Mouse (Mus musculus) CH12.LX (cell line): ENCODE data around the gene Sf3b3. TPM values are rescaled to one million over a fixed set of nuclear protein-coding genes. Genes with fewer than 3 reads are reported as not detected.
"Not testable (repeated sequence)": the region's sequence is repeated elsewhere in the genome, so short reads cannot be mapped to it uniquely, and the experiment has no call there.

Experiments used
- DNase-seq: peaks from one replicate; pipeline ENCODE4 v3.0.0-alpha.2; 2013; ENCODE audit errors: extremely low read depth
- H3K27ac ChIP-seq: 2 replicates; pipeline ENCODE4 v1.5.1; 2012; ENCODE audit warnings: low read depth, mild to moderate bottlenecking, control low read depth, moderate library complexity; ENCODE audit not compliant: insufficient read depth
- H3K27me3 ChIP-seq: replicated peaks from 2 replicates; pipeline ENCODE3; 2012; ENCODE audit warnings: inconsistent platforms
- H3K36me3 ChIP-seq, 2 experiments: replicated peaks in 1 of 2; 2 replicates each; pipeline versions ENCODE3 to v1.6.1; 2012; ENCODE audit warnings: inconsistent platforms in 1 of 2, low read length in 1 of 2, mild to moderate bottlenecking in 1 of 2, mixed read lengths in 1 of 2, moderate library complexity in 1 of 2; ENCODE audit not compliant: control insufficient read depth in 1 of 2, insufficient read depth in 1 of 2
- H3K4me1 ChIP-seq, 2 experiments: 2 replicates each; pipeline ENCODE4 v1.6.1; 2012; ENCODE audit warnings: inconsistent platforms in 1 of 2, moderate library complexity in 1 of 2; ENCODE audit not compliant: insufficient read depth in 2 of 2, control insufficient read depth in 1 of 2
- H3K4me2 ChIP-seq: 2 replicates; pipeline ENCODE4 v1.6.1; 2012; ENCODE audit warnings: low read depth, mild to moderate bottlenecking, control low read depth; ENCODE audit not compliant: poor library complexity, insufficient read depth, severe bottlenecking
- H3K4me3 ChIP-seq, 3 experiments: fragments of 150-350 bp in 1 of 3; sonication (generic) in 1 of 3; replicated peaks in 1 of 3; 2 replicates each; pipeline versions ENCODE3 to v1.5.1; 2011 to 2012; ENCODE audit warnings: low read depth in 2 of 3, low read length in 2 of 3, mild to moderate bottlenecking in 2 of 3, moderate library complexity in 2 of 3, control low read depth in 1 of 3, improper control_type of control experiment in 1 of 3, inconsistent platforms in 1 of 3, mixed read lengths in 1 of 3; ENCODE audit not compliant: poor library complexity in 1 of 3
- H3K79me2 ChIP-seq: replicated peaks from 2 replicates; pipeline ENCODE4 v1.6.1; 2012; ENCODE audit warnings: mild to moderate bottlenecking, moderate library complexity; ENCODE audit not compliant: control insufficient read depth, poor library complexity, insufficient read depth, severe bottlenecking; ENCODE audit errors: extremely low read depth
- H3K9ac ChIP-seq: 2 replicates; pipeline ENCODE4 v1.6.1; 2012; ENCODE audit warnings: low read depth, mild to moderate bottlenecking, control low read depth, moderate library complexity; ENCODE audit not compliant: insufficient read depth
- H3K9me3 ChIP-seq: replicated peaks from 2 replicates; pipeline ENCODE3; 2012; ENCODE audit warnings: low read length, inconsistent platforms, mixed read lengths
- CHD1 ChIP-seq: IDR thresholded peaks from 2 replicates; pipeline ENCODE4 v1.6.1; 2012; ENCODE audit warnings: low read depth, low read length, improper control_type of control experiment, inconsistent platforms
- CTCF ChIP-seq, 2 experiments: IDR thresholded peaks in 1 of 2; conservative IDR thresholded peaks in 1 of 2; 2 replicates each; pipeline ENCODE4 v1.5.1; 2011 to 2012; ENCODE audit warnings: low read depth in 2 of 2, low read length in 2 of 2, improper control_type of control experiment in 1 of 2, inconsistent platforms in 1 of 2, mild to moderate bottlenecking in 1 of 2, moderate library complexity in 1 of 2
- ELF1 ChIP-seq: IDR thresholded peaks from 2 replicates; pipeline ENCODE4 v1.6.1; 2014; ENCODE audit warnings: low read depth, mild to moderate bottlenecking, inconsistent platforms, low read length, improper control_type of control experiment
- ETS1 ChIP-seq: conservative IDR thresholded peaks from 2 replicates; pipeline ENCODE4 v1.6.1; 2012; ENCODE audit warnings: low read depth, mild to moderate bottlenecking, inconsistent platforms, low read length, improper control_type of control experiment, moderate library complexity
- HCFC1 ChIP-seq: IDR thresholded peaks from 2 replicates; pipeline ENCODE4 v1.6.1; 2012; ENCODE audit warnings: low read depth, mild to moderate bottlenecking, inconsistent platforms, low read length, improper control_type of control experiment
- IRF4 ChIP-seq: IDR thresholded peaks from 2 replicates; pipeline ENCODE4 v1.6.1; 2014; ENCODE audit warnings: low read depth, mild to moderate bottlenecking, inconsistent platforms, low read length, improper control_type of control experiment
- MAFK ChIP-seq: IDR thresholded peaks from 2 replicates; pipeline ENCODE4 v1.6.1; 2011; ENCODE audit warnings: low read length, improper control_type of control experiment; ENCODE audit not compliant: insufficient replicate concordance
- MAX ChIP-seq: IDR thresholded peaks from 2 replicates; pipeline ENCODE4 v1.6.1; 2011; ENCODE audit warnings: low read length, improper control_type of control experiment
- MEF2A ChIP-seq: IDR thresholded peaks from 2 replicates; pipeline ENCODE4 v1.6.1; 2014; ENCODE audit warnings: low read depth, mild to moderate bottlenecking, inconsistent platforms, low read length, improper control_type of control experiment, borderline replicate concordance
- MXI1 ChIP-seq: IDR thresholded peaks from 2 replicates; pipeline ENCODE4 v1.6.1; 2011; ENCODE audit warnings: mild to moderate bottlenecking, low read depth, low read length, improper control_type of control experiment
- NRF1 ChIP-seq: IDR thresholded peaks from 2 replicates; pipeline ENCODE4 v1.6.1; 2014; ENCODE audit warnings: low read depth, mild to moderate bottlenecking, inconsistent platforms, low read length, improper control_type of control experiment, moderate library complexity
- POLR2A ChIP-seq: IDR thresholded peaks from 2 replicates; pipeline ENCODE4 v1.6.1; 2011; ENCODE audit warnings: low read depth, mild to moderate bottlenecking, improper control_type of control experiment, low read length
- POLR2AphosphoS2 ChIP-seq: IDR thresholded peaks from 2 replicates; pipeline ENCODE4 v1.6.1; 2011; ENCODE audit warnings: low read depth, low read length, improper control_type of control experiment
- RCOR1 ChIP-seq: conservative IDR thresholded peaks from 2 replicates; pipeline ENCODE4 v1.6.1; 2012; ENCODE audit warnings: low read depth, mild to moderate bottlenecking, inconsistent platforms, low read length, improper control_type of control experiment
- SIN3A ChIP-seq: IDR thresholded peaks from 2 replicates; pipeline ENCODE4 v1.6.1; 2012; ENCODE audit warnings: low read length, improper control_type of control experiment, inconsistent platforms
- USF2 ChIP-seq: conservative IDR thresholded peaks from 2 replicates; pipeline ENCODE4 v1.6.1; 2011; ENCODE audit warnings: low read depth, low read length, improper control_type of control experiment
- ZC3H11A ChIP-seq: IDR thresholded peaks from 2 replicates; pipeline ENCODE4 v1.6.1; 2012; ENCODE audit warnings: low read depth, mild to moderate bottlenecking, inconsistent platforms, low read length, improper control_type of control experiment
- ZKSCAN1 ChIP-seq: IDR thresholded peaks from 2 replicates; pipeline ENCODE4 v1.6.1; 2012; ENCODE audit warnings: low read depth, inconsistent platforms, low read length, improper control_type of control experiment, borderline replicate concordance
- ZMIZ1 ChIP-seq: IDR thresholded peaks from 2 replicates; pipeline ENCODE4 v1.6.1; 2012; ENCODE audit warnings: low read depth, mild to moderate bottlenecking, inconsistent platforms, low read length, improper control_type of control experiment
- ZNF384 ChIP-seq: IDR thresholded peaks from 2 replicates; pipeline ENCODE4 v1.6.1; 2012; ENCODE audit warnings: low read depth, low read length, improper control_type of control experiment, inconsistent platforms
- dilution Hi-C: fragments of 300-500 bp; cut with MboI; formaldehyde crosslinking; loops from 2 replicates; pipeline ENCODE4 v1.14.3; 2020; ENCODE audit warnings: low sequenced_read_pairs; ENCODE audit not compliant: extremely low pct_unique_long_range_greater_than_20kb, extremely low pct_ligation_motif_present
- in situ Hi-C: fragments of 300-500 bp; cut with MboI; formaldehyde crosslinking; loops from 3 replicates; pipeline ENCODE4 v1.14.3; 2019; ENCODE audit warnings: low sequenced_read_pairs, low pct_ligation_motif_present, low pct_unique_long_range_greater_than_20kb, mixed read lengths
- polyA plus RNA-seq: library from polyadenylated mRNA; unstranded; fragments of >175 nt; gene quantifications from 2 replicates; pipeline ENCODE4 v1.2.1, GENCODE M21; 2012; ENCODE audit warnings: low read depth; ENCODE audit not compliant: insufficient read length
- total RNA-seq, 2 experiments: library from RNA; depleted of rRNA; stranded (reverse); fragments of 300-350 nt in 1 of 2; fragments of >200 nt in 1 of 2; gene quantifications; 2 replicates each; pipeline ENCODE4 v1.2.3; 2012 to 2014

Sf3b3 gene
- total and polyA plus RNA-seq, 3 experiments: 136 to 213 (median 137) TPM

DNA sequence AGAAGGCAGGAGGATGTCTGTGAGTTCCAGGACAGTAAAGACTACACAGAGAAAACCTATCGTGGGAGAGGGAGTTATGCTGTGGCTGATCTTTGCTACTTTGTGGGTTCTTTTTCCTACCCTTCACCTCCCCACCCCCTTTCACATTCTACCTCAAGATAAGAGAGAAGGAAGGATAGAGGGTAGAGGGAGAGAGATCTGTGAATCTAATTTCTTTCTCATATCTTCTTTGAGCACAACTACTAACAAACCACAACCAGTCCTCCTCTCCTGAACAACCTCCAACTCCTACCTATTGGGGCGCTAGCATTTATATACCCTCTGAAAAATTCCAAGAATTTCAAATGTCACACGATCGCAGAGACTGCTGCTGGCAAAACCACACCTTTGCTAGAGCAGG, 31.3 kb upstream of the Sf3b3 start:
- H3K79me2 ChIP-seq: no peaks in the 10 kb centered on the region; the same call in 1 of the 2 replicates
- no peak overlapping the region for H3K27ac ChIP-seq
- dilution Hi-C loops: no loop called here
- TF ChIP-seq CTCF (conservative IDR thresholded peaks at IDR 0.05 in 1 of 2, IDR thresholded peaks at IDR 0.05 in 1 of 2; ENCODE audit: low read depth in 2 of 2, low read length in 2 of 2): no peak
- TF ChIP-seq CHD1: no peak
- no peak for TF ChIP-seq HCFC1
- TF ChIP-seq MAX: no peak
- no peak for TF ChIP-seq ELF1
- no peaks in the 10 kb centered on the region for H3K27me3 ChIP-seq
- no peaks in the 10 kb centered on the region for H3K4me1 ChIP-seq
- H3K4me2 ChIP-seq: no peak overlapping the region
- H3K4me3 ChIP-seq: no peak overlapping the region
- no peak overlapping the region for H3K9ac ChIP-seq
- in situ Hi-C loops: no loop called here
- H3K9me3 ChIP-seq: no peaks in the 10 kb centered on the region
- no peak for DNase-seq
- H3K36me3 ChIP-seq: peaks cover 72 to 95% of the 10 kb centered on the region in 2 experiments

DNA sequence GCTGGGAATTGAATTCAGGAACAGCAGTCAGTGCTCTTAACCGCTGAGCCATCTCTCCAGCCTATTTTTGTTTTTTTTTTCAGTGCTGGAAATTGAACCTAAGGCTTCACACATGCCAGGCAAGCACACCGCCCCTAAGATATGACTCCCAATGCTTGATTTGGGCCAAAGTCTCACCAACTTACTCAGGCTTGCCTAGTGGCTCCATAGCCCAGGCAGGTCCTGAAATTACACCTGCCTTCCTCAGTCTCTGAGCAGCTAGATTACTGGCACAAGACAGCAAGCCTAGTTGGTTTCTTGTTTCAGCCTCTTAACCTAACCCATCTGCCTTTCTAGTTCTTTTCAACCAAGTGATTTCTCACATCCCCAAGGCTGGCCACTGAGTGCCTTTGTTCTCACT, 23.9 kb upstream of the Sf3b3 start:
- dilution Hi-C loops: no loop called here
- H3K9me3 ChIP-seq: no peaks in the 10 kb centered on the region

DNA sequence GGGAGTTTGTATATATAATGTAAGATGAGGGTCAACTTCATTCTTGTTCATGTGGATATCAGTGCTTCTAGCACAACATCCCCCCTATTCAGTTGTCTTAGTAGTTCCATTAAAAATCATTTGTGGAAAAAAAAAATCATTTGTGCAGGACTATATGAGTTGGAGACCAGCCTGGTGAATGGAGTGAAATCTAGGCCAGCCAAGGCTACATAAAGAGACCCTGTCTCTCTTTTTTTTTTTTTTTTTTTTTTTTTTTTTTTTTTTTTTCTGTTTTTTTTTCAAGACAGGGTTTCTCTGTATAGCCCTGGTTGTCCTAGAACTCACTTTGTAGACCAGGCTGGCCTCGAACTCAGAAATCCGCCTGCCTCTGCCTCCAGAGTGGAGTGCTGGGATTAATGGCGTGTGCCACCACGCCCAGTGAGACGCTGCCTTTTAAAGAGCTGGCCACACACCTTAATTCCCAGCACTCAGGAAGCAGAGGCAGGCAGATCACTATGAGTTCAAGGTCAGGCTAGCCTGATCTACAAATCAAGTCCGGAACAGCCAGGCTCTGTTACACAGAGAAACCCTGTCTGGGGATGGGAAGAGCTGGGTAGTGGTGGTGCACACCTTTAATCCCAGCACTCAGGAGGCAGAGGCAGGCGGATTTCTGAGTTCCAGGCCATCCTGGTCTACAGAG, 14.9 kb upstream of the Sf3b3 start:
- dilution Hi-C loops, H3K4me2 ChIP-seq, H3K4me3 ChIP-seq, H3K79me2 ChIP-seq, in situ Hi-C loops, H3K9me3 ChIP-seq, H3K27me3 ChIP-seq, DNase-seq, H3K9ac ChIP-seq: not testable (repeated sequence)
- Histone ChIP-seq H3K36me3 (peaks cover 52 to 79% of the 10 kb centered on the region in 2 experiments), H3K4me1 (peaks cover 9 to 33% of the 10 kb centered on the region in 2 experiments), H3K27ac (peak overlapping the region; percentile 27)
- peak; percentile 82 for TF ChIP-seq ZNF384

More for the DNA sequence above, 23.9 kb upstream of the Sf3b3 start:
- Histone ChIP-seq H3K4me2 (no peak overlapping the region), H3K4me3 (no peak overlapping the region), H3K27ac (no peak overlapping the region)
- TF ChIP-seq NRF1: no peak
- TF ChIP-seq SIN3A: no peak
- no peak for TF ChIP-seq ZKSCAN1
- TF ChIP-seq RCOR1: no peak
- TF ChIP-seq POLR2AphosphoS2: no peak
- no peak for TF ChIP-seq ELF1
- TF ChIP-seq MXI1: no peak
- no peak for TF ChIP-seq MAFK
- no peak for TF ChIP-seq POLR2A
- no peak for TF ChIP-seq IRF4
- TF ChIP-seq ZC3H11A: no peak
- no peak for TF ChIP-seq USF2
- no peak for TF ChIP-seq ZMIZ1
- no peak for TF ChIP-seq ETS1
- TF ChIP-seq MEF2A: no peak
- TF ChIP-seq, all 38 proteins: peak for 0
- no peaks in the 10 kb centered on the region for H3K27me3 ChIP-seq
- no peak for DNase-seq
- in situ Hi-C loops: no loop called here
- H3K36me3 ChIP-seq: peaks cover 84 to 93% of the 10 kb centered on the region in 2 experiments
- H3K4me1 ChIP-seq: no peaks in the 10 kb centered on the region
- H3K9ac ChIP-seq: no peak overlapping the region
- H3K79me2 ChIP-seq: no peaks in the 10 kb centered on the region; the same call in 1 of the 2 replicates
